Mouse (Mus musculus) cerebellum, adult 11-12 months (tissue): ENCODE measurements at regions not wholly inside any gene's neighbourhood (a gene's known extent, or its start where the extent isn't known, plus 50 kb on each side); places are given as distances from the start of the nearest gene placed in this dataset.

ENCODE experiments used
- DNase-seq: peaks from one replicate; pipeline ENCODE4 v3.0.0; 2022

GRCm38 (mm10) chr2:72838085-72838727, 142.0 kb downstream of the Sp3 start:
- no peak for DNase-seq

DNA sequence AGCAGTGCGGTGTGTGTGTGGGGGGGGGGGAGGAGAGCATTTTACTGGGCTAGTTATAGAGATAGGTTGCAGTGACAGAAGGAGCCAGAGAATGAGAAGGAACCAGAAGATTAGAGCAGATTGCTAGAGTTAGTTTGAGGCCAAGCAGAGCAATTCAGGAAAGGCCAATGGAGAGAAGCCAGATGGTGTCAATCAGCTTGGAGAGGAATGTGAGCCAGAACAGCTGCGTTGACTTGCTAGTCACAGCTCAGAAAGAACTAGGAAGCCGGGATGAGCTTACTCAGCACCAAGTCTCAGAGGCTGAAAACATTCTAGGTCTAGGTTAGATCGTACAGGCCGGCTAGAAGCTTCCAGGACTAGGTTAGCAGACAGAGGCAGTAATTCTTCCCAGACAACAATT, 140.6 kb downstream of the Sp3 start:
- no peak for DNase-seq

- DNase-seq: no peak
These were observed 138.9 kb downstream of the Sp3 start for GRCm38 (mm10) chr2:72841367-72841766.

- no peak for DNase-seq
These were observed 136.6 kb downstream of the Sp3 start for GRCm38 (mm10) chr2:72843610-72844009.

- DNase-seq: no peak
These were observed 130.6 kb downstream of the Sp3 start for GRCm38 (mm10) chr2:72849441-72850192.

DNA sequence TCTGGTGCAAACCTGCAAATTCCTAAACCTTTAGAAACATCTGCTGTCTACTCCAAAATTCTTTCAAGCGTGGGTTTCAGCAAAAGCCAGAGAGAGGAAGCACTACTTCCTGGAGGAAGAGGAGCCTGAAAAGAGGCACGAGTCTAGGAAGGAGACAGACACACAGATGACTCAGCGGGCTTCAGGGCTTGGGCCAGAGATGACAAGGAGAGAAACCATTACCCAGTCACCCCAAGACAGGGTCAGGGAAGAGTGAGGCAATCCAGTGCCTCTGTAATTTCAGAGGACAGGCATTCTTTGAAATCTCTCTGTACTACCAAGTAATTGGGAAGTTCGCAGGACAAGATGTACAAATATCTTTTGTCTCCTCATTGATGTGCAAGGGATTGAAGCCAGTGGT, 127.7 kb downstream of the Sp3 start:
- no peak for DNase-seq

- no peak for DNase-seq
These were observed 124.8 kb downstream of the Sp3 start for GRCm38 (mm10) chr2:72855276-72855970.

DNA sequence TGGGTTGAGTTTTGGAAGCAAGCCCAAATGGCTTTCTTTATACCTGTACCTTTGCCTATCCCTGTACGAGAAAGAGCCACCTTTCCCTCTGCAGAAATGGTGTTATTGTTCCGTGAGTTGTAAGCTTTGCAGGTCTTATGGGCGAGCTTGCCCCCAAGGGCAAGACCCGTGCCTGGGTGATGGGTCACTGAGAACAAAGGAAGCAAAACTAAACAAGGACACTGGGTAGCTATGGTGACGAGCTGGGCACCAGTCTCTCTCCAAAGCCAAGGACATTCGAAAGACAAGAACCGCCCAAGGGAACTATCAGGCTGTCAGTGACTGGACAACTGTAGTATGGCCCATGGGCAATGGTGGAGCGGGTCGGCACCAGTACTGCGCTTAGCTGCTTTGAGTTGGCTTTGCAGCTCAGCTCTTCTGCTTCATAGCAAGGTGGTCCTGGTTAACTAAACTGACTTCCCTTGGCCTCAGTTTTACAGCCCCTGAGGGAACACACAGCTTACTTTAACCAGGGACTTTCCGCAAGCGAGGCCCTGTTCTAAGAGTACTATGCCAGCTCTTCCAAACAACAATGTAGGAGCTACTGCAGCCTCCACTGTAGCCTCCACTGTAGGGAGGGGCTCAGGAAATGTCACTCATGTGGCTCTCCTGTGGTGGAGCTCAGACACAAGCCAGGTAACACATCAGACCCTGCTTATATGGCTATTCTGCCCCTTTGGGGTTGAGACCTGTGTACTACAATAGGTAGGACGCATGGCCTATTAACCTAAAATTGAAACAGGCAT, 124.1 kb downstream of the Sp3 start:
- no peak for DNase-seq

- DNase-seq: no peak
These were observed 122.9 kb downstream of the Sp3 start for GRCm38 (mm10) chr2:72857377-72857776.

- no peak for DNase-seq
These were observed 114.5 kb downstream of the Sp3 start for GRCm38 (mm10) chr2:72865462-72866365.

GRCm38 (mm10) chr2:72866366-72866688, 113.9 kb downstream of the Sp3 start:
- no peak for DNase-seq

- no peak for DNase-seq
These were observed 112.1 kb downstream of the Sp3 start for GRCm38 (mm10) chr2:72868173-72868572.

DNA sequence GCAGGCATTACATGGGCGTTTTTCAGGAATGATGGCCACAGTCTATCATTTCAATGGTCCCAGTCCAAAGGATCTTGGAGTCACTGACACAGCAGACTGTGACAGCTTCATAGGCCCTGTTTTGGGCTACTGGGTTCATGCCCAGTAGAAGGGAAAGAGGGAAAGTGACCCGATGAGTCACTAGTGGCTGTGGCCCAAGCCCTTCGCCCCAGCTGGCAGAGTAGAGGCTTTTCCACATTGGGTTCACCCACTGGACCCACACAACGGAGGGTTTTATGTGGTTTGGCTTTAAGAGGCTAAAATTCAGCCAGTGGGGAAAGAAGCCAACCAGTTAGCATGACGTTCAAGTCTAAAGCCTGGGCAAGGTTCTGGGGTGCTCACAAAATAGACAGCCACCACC, 108.4 kb downstream of the Sp3 start:
- peak; percentile 11 for DNase-seq

DNA sequence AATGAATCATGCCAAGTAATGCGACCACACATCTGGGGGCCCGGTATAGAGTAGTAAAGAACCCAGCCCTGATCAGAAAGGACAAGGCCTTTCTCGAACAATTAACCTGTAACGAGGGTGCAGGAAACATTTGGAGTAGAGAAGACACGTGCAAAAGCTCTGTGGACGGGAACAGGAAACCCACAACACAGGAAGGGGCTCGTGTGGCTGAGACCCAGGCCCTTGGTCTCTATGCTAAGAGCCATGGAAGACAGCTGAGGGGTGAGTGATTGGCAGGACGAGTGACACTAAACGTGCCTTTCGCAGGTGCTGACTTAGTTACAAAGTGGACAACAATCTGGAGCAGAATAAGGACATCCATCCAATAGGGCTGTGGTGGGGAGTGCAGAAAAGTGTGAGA, 106.3 kb downstream of the Sp3 start:
- DNase-seq: no peak

GRCm38 (mm10) chr2:72874533-72874932, 105.7 kb downstream of the Sp3 start:
- no peak for DNase-seq

- no peak for DNase-seq
These were observed 104.6 kb downstream of the Sp3 start for GRCm38 (mm10) chr2:72875677-72876076.

GRCm38 (mm10) chr2:72880016-72880415, 100.2 kb downstream of the Sp3 start:
- no peak for DNase-seq

DNA sequence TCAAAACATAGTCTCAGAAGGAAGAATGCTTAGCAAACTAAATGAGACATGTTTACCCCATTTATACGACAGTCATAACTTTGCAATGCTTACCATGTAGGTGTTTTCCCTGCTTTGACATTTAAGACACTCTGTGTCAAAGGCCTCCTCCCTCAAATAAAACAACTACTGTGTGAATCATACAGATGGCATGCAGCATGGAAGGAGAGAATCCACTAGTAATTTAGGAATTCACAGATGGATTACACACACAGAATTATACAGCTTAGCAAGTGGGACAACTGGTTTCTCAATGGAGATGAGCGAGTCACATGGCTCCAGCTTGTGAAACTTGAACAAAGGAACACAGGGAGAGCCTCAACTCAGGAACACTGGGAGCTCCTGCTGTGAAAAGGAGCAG, 98.7 kb downstream of the Sp3 start:
- DNase-seq: no peak

GRCm38 (mm10) chr2:72886250-72886649, 94.0 kb downstream of the Sp3 start:
- no peak for DNase-seq
